Mouse (Mus musculus) forebrain, postnatal 0 days (tissue): ENCODE results near the gene Nr6a1. TPM values are rescaled to one million over a fixed set of nuclear protein-coding genes. Genes with fewer than 3 reads are reported as not detected.

ENCODE experiments used
- ATAC-seq: fragments of 200-750 bp; cut with Nextera tagmentation; 2 replicates; pipeline ENCODE4 v1.8.0; 2017; ENCODE audit warnings: mild to moderate bottlenecking, moderate library complexity
- DNase-seq: peaks from one replicate; pipeline ENCODE4 v3.0.0-alpha.2; 2015
- H3K27ac ChIP-seq: fragments of 300-500 bp; sonication (generic); 2 replicates; pipeline ENCODE4 v1.5.1; 2014; ENCODE audit warnings: low read depth, mild to moderate bottlenecking, antibody characterized with exemption, low read length, moderate library complexity, mixed read lengths
- H3K27me3 ChIP-seq: fragments of 300-500 bp; sonication (generic); 2 replicates; pipeline ENCODE4 v1.6.1; 2014; ENCODE audit warnings: mild to moderate bottlenecking, low read length, mixed read lengths; ENCODE audit not compliant: insufficient read depth
- H3K36me3 ChIP-seq: fragments of 300-500 bp; sonication (generic); 2 replicates; pipeline ENCODE4 v1.6.1; 2014; ENCODE audit warnings: mild to moderate bottlenecking, moderate library complexity; ENCODE audit not compliant: insufficient read depth
- H3K4me1 ChIP-seq: fragments of 300-500 bp; sonication (generic); 2 replicates; pipeline ENCODE4 v1.6.1; 2014; ENCODE audit warnings: antibody characterized with exemption; ENCODE audit not compliant: insufficient read depth
- H3K4me2 ChIP-seq: fragments of 300-500 bp; sonication (generic); 2 replicates; pipeline ENCODE4 v1.6.1; 2014; ENCODE audit warnings: low read depth, mild to moderate bottlenecking, moderate library complexity
- H3K4me3 ChIP-seq: fragments of 300-500 bp; sonication (generic); 2 replicates; pipeline ENCODE4 v1.5.1; 2014; ENCODE audit warnings: low read depth, low read length, mixed read lengths
- H3K9ac ChIP-seq: fragments of 300-500 bp; sonication (generic); 2 replicates; pipeline ENCODE4 v1.6.1; 2014; ENCODE audit warnings: mild to moderate bottlenecking
- H3K9me3 ChIP-seq: fragments of 300-500 bp; sonication (generic); 2 replicates; pipeline ENCODE4 v1.6.1; 2016; ENCODE audit warnings: low read length
- CTCF ChIP-seq: sonication (generic); IDR thresholded peaks from 2 replicates; pipeline ENCODE4 v1.5.1; 2016; ENCODE audit warnings: antibody characterized with exemption, control low read depth, low read depth
- WGBS: fragments of 180-500 bp; shearing (Covaris S2); extraction: QIAGEN DNeasy Blood & Tissue Kit; methylation state at CpG from one replicate; pipeline ENCODE4 v1.1.7; 2014; 5-methylcytosine and 5-hydroxymethylcytosine counted together
- polyA plus RNA-seq: library from polyadenylated mRNA; unstranded; fragments of >200 nt; fragmentation: Nextera tagmentation; extraction: Ambion mirVana; gene quantifications from 2 replicates; pipeline ENCODE4 v1.2.1, GENCODE M21; 2015
- total RNA-seq: library from RNA; depleted of rRNA; stranded (reverse); fragments of >200 nt; gene quantifications from 2 replicates; pipeline ENCODE4 v1.2.3, GENCODE M21; 2014

Nr6a1 gene
- total and polyA plus RNA-seq, 2 experiments from 2014 or later: 0.48 to 4.6 TPM

DNA sequence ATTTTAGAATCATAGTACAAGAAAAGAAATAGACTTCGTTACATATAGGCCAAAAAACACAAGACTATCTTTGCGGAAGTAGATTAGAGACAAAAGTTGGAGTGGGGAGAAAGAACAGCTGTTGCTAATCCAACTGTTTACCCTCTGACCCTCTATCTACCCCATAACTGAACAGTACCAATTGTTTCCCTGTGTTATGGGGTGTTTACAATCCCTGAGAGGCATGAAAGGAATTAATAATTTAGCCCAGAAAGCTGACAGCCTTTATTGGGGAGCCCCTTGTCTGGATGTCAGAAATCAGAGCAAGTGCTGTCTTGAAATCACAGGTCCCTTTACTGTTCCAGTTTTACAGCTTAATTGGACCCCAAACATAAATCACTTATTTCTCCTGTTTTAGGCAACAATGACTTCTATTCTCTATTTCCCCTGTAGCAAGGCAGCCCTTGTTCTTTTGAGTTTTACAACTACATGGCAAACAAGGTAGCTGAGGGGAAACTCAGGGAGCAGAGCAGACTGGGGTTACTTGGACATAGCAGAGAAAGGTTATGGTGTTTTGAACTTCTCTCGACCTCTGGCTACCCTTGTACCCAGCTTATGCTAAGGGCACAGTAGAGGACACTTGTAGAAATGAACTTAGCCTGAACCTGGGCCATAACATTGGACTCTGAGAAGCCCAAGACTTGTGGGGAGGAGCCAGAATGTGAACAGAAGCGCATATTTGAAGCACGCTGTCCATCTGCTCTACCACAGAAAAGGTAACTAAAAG lies 46.4 kb downstream of the Nr6a1 start:
- Histone ChIP-seq H3K27me3 (no peaks in the 10 kb centered on the region), H3K9ac (no peak overlapping the region), H3K36me3 (0 out of 2 replicates have a peak, but pooled peaks cover 3% of the 10 kb centered on the region), H3K4me2 (no peak overlapping the region), H3K27ac (no peak overlapping the region), H3K9me3 (no peaks in the 10 kb centered on the region), H3K4me1 (no peaks in the 10 kb centered on the region), H3K4me3 (no peak overlapping the region)
- ATAC-seq: no peak
- no peak for TF ChIP-seq CTCF
- no peak for DNase-seq
- WGBS: 86% methylated on average over 5 of the region's 5 CpGs

DNA sequence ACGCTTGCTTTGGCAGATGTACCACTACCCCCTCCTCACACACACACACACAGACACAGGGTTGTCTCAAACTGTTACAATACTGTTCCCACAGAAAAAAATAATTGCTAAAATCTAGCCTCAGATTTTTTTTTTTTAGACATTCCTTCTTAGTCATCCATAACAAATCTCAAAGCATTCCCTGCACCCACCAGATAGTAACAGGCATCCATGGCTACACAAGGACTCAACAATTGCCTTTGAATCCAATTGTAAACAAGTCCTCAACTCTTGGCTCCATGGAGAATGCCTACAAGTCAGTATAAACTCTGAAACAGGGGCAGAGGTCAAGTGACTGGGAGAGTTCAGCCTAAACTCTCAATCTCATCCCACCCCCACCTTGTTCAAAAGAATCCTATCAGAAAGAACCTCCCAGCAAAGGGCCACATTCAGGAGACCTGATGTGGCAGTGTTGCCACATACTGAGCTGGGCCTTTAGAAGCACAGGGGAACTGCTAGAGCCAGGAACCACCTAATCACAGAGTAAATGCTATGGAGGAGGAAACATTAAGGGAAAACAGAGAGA lies 52.9 kb downstream of the Nr6a1 start:
- no peak for TF ChIP-seq CTCF
- Histone ChIP-seq H3K4me2 (no peak overlapping the region), H3K4me3 (no peak overlapping the region), H3K36me3 (0 out of 2 replicates have a peak, but pooled peaks cover 3% of the 10 kb centered on the region), H3K27me3 (no peaks in the 10 kb centered on the region), H3K4me1 (no peaks in the 10 kb centered on the region), H3K9ac (no peak overlapping the region), H3K27ac (no peak overlapping the region), H3K9me3 (no peaks in the 10 kb centered on the region)
- DNase-seq (no peak), ATAC-seq (no peak)
- 71% methylated on average over 1 of the region's 1 CpGs for WGBS

DNA sequence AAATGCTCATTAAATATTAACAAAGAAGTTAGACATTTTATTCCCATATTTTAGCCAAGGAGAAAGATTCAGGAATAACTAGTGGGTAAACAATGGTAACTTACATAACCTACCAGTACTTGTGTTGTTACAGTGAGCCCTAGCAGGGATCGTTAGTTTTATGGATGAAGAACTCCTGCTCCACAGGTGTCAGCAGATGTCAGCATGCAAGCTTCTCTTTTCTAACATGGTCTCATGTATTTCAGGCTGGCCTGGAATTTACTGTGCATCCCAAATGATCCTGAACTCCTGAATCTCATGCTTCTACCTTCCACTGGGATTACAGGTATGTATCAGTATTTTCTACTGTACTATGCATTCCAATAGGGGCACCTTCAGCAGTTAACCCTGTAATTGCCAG lies 54.8 kb downstream of the Nr6a1 start:
- Histone ChIP-seq H3K27ac (no peak overlapping the region), H3K27me3 (no peaks in the 10 kb centered on the region), H3K4me3 (no peak overlapping the region), H3K9ac (no peak overlapping the region), H3K9me3 (no peaks in the 10 kb centered on the region), H3K36me3 (0 out of 2 replicates have a peak, but pooled peaks cover 3% of the 10 kb centered on the region), H3K4me2 (no peak overlapping the region), H3K4me1 (no peaks in the 10 kb centered on the region)
- DNase-seq (peak; percentile 3), ATAC-seq (no peak)
- TF ChIP-seq CTCF: no peak
- 28% methylated on average over 1 of the region's 1 CpGs for WGBS

DNA sequence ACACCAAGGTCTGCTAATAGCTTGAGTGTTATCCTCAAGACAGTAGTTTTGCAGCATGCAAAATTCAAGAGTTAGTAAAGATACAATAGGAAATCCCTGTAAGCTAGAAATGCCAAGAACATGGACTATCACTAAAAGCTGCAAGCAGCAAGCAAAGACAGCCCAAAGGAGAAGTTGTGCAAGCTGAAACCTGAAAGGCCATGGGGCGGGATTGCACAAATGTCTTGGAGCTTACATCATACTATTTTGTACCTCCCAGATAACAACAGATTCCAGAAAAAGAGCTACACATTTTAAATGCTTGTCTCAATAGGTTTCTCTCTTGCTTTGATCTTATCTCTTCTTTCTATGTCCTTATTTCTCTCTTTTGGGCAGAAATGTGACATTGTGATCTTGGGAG lies 60.8 kb downstream of the Nr6a1 start:
- H3K4me1 ChIP-seq: no peaks in the 10 kb centered on the region
- ATAC-seq: no peak
- no peaks in the 10 kb centered on the region for H3K9me3 ChIP-seq
- no peak overlapping the region for H3K27ac ChIP-seq
- no peak overlapping the region for H3K4me3 ChIP-seq
- no peak for DNase-seq
- no peak overlapping the region for H3K9ac ChIP-seq
- WGBS: 77% methylated on average over 1 of the region's 1 CpGs
- no peaks in the 10 kb centered on the region for H3K36me3 ChIP-seq
- TF ChIP-seq CTCF: no peak
- H3K27me3 ChIP-seq: no peaks in the 10 kb centered on the region
- H3K4me2 ChIP-seq: no peak overlapping the region

DNA sequence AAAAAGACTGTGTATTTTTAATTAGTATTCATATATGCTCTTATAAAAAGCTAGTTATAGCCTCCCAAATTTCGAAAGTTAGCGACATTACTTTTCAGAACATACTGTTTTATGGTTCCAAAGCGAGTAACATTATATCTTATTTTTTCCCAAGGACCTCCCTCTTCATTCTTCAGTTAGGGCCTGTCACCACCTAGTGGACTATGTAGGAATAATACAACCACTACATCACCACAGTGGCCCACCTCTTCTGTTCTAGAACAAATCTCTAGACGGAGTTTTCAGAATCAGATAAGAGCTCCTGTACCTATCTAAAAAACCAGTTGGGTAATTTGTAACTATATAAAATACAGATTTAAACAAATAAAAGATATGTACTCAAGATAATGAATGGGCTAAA lies 63.5 kb downstream of the Nr6a1 start:
- Histone ChIP-seq H3K9me3 (no peaks in the 10 kb centered on the region), H3K27ac (no peak overlapping the region), H3K36me3 (no peaks in the 10 kb centered on the region), H3K27me3 (no peaks in the 10 kb centered on the region), H3K4me1 (no peaks in the 10 kb centered on the region), H3K4me3 (no peak overlapping the region), H3K9ac (no peak overlapping the region), H3K4me2 (no peak overlapping the region)
- ATAC-seq (peak; percentile 86), DNase-seq (peak; percentile 75)
- WGBS: 47% methylated on average over 4 of the region's 4 CpGs
- peak; percentile 86 for TF ChIP-seq CTCF

DNA sequence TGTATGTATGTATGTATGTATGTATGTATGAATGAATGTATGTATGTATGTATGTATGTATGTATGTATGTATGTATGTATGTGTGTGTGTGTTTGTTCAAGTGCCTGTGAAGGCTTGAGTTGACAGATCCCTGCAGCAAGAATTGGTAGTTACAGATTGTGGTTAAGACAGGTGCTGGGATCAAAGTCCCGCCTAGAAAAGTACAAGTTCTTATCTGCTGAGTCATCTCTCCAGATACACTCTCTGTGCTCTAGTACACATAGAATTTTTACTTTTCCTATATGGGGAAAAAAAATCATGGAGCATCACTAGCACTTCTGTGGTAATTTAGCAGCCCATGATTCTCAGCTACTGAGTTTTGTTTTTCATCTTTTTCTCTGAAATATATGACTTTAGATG lies 75.7 kb downstream of the Nr6a1 start:
- Histone ChIP-seq H3K9ac (no peak overlapping the region), H3K27me3 (no peaks in the 10 kb centered on the region), H3K4me1 (no peaks in the 10 kb centered on the region), H3K4me3 (no peak overlapping the region), H3K27ac (no peak overlapping the region), H3K36me3 (no peaks in the 10 kb centered on the region), H3K4me2 (no peak overlapping the region), H3K9me3 (no peaks in the 10 kb centered on the region)
- DNase-seq: no peak
- ATAC-seq: no peak
- no peak for TF ChIP-seq CTCF
- WGBS: 89% methylated on average over 1 of the region's 1 CpGs

DNA sequence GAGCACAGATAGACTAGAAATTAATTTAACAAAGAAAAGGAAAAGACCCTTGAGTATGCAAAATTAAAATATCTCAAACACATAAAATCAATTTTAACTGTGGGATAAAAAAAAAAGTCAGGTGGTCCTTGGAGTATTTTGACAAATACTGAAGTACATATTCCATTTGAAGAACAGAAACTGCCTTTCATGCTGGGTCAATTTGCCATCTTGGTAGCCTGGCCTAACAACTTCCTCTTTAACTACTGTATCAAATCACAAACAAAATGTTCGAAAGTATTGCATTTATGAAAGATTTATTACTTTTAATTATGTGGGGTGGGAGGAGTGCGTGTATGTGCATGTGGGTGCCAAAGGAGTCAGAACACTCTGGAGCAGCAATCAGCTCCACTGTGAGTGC lies 81.2 kb downstream of the Nr6a1 start:
- ATAC-seq (no peak), DNase-seq (no peak)
- Histone ChIP-seq H3K9ac (no peak overlapping the region), H3K9me3 (no peaks in the 10 kb centered on the region), H3K4me3 (no peak overlapping the region), H3K27ac (no peak overlapping the region), H3K4me1 (no peaks in the 10 kb centered on the region), H3K27me3 (no peaks in the 10 kb centered on the region), H3K36me3 (no peaks in the 10 kb centered on the region), H3K4me2 (no peak overlapping the region)
- 95% methylated on average over 2 of the region's 2 CpGs for WGBS
- no peak for TF ChIP-seq CTCF
